Mouse (Mus musculus): Measurements from ENCODE around the gene Errfi1.
A peak's percentile ranks its signal among the peaks of the same experiment; 100 is the strongest.
"Not testable (repeated sequence)": the region's sequence is repeated elsewhere in the genome, so short reads cannot be mapped to it uniquely, and the experiment has no call there.

Errfi1 gene

DNA sequence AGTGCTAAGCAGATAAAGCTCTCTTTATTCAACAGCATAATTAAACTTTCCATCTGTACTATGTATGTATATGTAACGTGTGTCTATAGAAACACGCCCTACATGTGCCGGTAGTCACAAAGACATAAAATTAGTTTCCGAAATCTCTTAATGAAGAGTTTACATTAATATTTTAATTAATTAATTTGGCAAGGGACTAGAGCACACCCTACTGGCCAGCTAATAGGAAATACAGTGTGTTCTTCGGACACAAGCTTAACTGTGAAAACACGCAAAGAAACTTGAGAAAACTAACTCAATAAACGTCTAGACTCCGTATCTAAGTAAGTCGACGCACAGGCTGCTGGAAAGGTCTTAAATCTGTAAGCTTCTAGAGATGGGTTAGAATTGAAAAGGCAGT is 3.8 kb upstream of the Errfi1 start:
- no peak for DNase-seq (ENCODE audit: low spot score in 2 of 2)

DNA sequence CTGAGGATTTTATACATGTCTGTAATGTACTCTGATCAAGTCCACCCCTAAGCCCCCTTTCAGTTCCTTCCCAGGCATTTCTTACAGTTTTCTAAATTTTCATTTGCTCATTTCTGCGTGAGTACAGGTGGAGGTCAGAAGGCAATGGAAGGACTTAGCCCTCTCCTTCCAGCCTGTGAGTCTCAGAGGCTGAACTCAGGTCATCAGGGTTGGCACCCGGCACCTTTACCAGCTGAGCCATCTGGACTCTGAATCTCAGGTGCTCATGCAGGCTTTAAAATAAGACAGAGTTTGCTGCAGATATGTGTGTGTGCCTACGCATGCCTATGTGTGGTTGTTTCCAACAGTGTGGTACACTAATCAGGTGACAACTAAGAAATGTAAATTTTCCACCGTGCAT is 2.8 kb upstream of the Errfi1 start:
- DNase-seq (ENCODE audit: low spot score in 2 of 2), result no peak

DNA sequence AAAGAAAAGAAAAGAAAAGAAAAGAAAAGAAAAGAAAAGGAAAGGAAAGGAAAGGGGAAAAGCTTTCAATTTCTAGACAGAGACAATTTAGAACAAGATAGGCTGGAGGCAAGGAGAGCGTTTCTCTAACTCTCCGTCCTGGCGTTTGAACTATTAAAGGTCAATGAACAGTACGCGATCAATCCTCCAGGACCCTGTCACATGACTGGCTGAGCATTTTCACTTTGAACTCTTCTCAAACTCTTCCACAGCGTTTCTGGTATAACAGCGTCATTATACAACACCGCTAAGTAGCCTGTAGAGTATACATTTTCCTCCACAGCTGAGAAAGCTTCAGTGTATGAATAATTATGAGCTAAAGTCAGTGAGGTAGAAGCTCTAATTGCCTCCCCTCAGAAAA is 1.7 kb upstream of the Errfi1 start:
- DNase-seq (ENCODE audit: low spot score in 2 of 2), result no peak

DNA sequence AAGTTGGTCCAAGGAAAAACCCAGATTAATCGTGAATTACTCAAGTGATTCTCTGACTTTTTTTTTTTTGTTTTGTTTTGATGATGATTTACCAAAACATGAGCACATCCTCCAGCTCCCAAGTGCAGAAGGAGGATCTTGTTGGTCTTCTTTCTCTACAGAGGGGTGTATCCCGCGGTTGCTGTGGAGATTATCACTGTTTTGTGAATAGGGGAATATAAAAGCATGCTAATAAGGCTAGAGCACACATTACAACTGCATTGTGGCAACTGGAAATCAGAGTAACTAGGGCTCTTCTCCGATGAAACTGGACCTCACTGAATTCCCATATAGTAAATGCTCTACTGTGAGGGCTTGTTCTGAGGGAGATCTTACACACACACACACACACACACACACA is 1.2 kb upstream of the Errfi1 start:
- no peak for DNase-seq (ENCODE audit: low spot score in 2 of 2)

DNA sequence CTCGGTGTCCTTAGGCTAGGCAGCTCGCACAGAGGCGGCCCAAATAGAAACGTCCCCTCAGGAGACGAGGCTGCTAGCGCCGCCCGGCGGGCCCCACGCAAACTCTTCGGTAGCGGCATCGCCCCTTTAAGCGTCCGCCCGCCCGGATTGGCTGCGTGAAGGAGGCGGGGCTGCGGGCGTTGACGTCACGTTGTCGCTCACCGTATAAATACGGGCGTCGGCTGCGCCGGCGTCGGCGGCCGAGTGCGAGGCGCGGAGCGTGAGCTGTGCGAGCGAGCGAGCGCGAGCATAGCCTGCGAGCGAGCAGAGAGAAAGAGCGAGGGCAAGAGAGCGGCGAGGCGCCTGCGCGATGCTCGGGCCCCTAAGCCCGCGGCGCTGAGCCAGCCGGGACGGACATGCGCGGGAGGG is 1.1 kb downstream of the Errfi1 start:
- DNase-seq (ENCODE audit: low spot score in 2 of 2), result peak; percentile 80 to 92

DNA sequence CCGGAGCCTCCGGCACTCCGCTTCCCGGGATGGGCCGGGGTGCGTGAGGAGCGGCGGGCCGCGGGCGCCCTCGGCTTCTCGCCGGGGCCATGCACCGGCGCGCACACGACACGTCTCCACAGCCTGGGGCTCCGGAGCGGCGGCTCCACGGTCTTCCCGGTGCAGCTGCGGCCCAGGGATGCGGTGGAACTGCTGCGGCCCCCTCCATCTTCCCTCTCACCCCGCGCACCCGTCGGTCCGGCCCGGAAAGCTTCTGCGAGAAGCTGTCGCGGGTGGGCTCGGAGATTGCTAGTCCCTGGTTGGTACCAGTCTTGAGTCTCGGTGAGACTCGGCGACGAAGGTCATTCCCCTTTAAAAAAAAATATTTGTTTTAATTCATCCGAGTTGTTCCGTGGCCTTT is 1.6 kb downstream of the Errfi1 start:
- DNase-seq (ENCODE audit: low spot score in 2 of 2), result peak in 1 of 2 experiments; percentile 32

DNA sequence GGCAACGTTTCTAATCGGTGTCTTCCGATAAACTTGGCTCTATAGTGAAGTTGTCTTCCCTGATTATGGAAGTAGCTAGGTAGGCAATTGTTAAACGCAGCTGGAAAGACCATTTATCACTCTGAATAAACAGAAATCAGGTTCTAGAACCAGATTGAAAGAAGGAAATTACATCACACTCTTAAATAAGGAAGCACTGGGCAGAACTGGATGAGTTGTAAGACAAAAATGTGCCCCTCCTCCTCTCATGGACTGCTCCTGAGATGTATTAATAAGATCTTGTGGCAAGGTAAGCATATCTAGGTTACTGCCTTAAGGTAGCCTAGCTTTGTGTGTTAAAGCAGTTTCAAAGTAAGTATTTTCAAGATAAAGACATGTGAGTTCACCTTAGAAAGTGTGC is 6.8 kb downstream of the Errfi1 start:
- no peak for DNase-seq (ENCODE audit: low spot score in 2 of 2)

DNA sequence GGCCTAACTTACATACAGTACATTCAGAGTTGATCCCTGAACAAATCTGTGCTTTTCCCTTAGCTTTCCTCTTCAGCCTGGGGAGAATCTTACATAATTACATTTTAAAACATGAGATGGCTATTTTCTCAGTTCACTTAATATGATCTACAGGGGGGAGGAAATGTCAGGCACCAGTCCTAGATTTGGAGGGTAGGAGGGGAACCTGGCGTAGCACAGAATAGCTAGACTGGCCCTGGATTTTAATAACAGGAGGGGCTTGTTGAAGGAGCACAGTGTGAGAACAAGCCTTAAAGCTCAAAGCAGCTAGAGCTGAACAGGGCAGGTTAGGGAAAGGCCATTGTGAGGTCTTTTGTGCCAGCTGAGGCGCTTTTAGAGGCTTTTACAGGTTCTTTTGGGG is 7.4 kb downstream of the Errfi1 start:
- no peak for DNase-seq (ENCODE audit: low spot score in 2 of 2)

DNA sequence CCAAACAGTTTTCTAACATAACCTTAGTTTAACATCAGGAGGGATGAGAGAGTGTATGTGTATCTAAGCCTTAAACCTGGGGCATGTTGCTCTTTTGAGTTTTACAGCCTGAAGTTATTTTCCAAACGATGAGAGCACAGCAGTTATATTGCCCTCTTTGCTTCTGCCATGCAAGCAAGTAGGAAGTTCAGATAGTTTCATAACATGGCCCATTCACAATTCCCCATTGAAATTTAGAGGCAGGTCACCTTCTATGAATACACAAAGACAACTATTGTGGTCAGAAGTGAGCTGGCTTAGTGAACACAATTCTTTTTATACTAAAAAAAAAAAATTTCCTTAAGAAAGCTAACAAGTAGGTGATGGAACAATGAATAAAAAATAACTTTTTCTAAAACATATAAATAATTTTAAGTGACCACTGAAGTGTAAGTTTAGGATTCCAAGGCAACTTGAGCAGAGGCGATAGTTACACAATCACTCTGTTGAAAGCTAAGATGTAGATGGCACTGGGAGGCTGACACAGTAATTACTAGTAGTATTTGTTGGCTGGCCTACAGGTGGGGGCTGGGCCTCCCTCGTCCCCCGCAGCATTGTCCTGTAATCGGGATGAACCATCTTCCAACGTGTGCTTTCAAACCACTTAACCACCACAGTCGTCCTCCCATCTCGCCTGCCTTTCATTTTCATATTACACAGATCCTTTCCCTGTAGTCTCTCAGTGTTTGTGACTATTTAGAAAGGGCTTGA is 9.1 kb downstream of the Errfi1 start:
- DNase-seq (ENCODE audit: low spot score in 2 of 2), result no peak

DNA sequence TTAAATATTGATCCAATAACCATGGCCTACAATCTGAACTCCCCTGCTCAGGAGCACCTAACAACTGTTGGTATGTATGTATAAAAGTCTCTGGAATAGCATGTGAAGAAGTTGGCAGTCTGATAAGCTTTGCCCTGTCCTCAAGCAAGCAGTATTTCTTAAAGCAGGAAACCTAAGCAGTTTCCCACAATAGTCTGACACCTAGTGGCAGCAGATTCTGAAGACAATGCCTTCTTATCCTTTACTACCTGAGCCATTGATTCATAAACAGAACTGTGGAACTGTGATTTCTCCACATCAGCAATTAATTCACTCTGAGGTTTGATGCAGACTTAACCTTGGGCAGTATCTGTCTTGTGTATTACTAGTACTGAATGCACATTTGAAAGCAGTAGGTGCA is 11.7 kb downstream of the Errfi1 start:
- no peak for DNase-seq (ENCODE audit: low spot score in 2 of 2)

DNA sequence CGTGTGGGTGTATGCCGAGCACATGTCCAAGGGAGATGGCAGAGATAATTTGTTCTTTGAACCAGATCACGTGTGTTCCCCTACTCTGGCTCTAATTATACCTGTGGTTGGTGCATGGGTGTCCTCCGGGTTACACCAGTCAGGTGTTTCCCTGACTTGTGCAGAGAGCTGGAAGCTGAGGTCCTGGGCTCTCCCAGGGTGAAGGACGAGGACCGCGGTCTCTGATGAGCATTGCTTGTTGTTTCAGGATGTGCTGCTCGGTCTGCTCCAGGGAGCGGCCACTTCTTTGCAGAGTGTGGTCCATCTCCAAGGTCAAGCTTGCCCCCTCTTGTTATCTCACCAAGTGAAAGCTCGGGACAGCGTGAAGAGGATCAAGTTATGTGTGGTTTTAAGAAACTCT is 12.3 kb downstream of the Errfi1 start:
- no peak for DNase-seq (ENCODE audit: low spot score in 2 of 2)

DNA sequence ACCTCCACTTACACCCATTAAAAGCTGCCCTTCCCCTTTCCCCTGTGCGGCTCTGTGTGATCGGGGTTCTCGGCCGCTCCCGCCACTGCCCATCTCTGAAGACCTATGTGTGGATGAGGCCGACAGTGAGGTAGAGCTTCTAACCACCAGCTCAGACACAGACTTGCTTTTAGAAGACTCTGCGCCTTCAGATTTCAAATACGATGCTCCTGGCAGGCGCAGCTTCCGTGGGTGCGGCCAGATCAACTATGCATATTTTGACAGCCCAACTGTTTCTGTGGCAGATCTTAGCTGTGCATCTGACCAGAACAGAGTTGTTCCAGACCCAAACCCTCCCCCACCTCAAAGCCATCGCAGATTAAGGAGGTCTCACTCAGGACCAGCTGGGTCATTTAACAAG is 12.8 kb downstream of the Errfi1 start:
- DNase-seq (ENCODE audit: low spot score in 2 of 2), result no peak

DNA sequence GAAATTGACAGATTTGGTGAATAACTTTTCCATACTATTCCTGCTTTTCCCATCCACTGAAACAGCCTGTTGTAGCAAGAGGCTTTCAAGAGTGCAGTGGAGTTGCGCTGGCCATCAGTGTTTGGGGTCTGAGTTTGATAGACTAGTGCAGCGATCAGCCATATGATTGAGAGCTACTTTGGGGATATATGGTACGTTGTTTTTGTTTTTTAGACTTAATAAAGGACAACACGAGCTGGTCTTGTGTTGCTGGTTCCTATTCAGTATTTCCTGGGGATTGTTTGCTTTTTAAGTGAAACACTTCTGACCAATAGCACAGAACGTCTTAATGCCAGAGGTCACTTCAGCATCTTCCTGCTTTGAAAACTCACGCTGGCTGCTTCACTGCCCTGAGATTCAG is 14.4 kb downstream of the Errfi1 start:
- no peak for DNase-seq (ENCODE audit: low spot score in 2 of 2)

DNA sequence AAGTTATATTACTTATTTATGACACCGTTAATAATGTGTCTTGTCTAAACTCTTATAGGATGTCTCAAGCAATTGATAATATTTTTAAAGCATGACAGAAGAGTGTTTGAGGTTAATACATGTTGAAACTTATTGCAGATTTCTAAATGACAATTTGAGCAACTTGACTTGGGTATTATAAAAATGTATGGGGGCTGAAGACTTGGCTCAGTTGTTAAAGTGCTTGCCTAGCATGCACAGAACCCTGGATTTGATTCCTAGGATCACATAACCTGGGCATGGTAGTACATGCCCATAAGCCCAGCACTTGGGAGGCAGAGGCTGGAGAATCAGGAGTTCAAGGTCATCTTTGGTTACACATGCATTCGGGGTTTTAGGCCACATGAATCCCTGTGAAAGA is 15.1 kb downstream of the Errfi1 start:
- no peak for DNase-seq (ENCODE audit: low spot score in 2 of 2)

DNA sequence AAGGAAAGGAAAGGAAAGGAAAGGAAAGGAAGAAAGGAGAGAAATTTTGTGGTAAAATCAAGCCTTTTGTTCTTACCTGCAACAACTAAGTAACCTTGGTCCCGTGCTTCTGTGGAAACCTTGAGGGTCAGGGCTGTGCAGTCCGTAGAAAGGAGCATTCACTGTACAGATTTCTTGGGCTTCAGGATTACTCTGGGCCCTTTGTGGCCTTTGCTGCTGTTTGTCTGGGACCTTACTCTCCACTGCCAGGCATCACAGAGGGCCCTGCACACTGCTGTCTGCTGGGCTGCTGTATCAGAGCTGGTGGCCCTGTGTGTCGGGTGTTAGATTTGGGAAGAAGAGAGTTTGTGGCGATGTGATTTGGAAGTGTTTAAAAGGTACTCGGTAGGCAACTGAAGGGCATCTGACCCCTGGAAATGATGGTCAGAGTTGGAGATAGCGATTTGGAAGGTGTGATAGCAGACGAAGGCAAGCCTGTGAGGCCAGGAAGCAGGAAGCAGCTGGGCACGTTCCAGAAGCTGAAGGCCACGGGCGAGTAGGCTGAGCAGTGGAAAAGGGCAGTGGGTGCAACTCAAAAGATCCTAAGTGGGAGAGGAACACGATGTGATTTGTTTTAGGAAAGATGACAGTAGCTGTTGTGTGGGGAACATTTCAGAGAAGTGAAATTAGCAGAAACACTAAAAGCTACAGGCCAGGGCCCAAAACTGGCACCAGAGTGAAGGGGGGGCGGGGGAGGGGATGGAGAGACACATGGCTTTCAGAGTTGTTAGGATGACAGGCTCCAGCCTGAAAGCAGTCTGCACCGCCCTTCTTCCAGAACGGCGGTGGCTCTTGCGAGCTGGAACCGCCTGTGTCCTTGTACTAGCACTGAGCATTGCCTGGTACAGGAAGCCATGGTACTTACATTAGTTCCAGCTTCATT is 15.8 kb downstream of the Errfi1 start:
- no peak for DNase-seq (ENCODE audit: low spot score in 2 of 2)

DNA sequence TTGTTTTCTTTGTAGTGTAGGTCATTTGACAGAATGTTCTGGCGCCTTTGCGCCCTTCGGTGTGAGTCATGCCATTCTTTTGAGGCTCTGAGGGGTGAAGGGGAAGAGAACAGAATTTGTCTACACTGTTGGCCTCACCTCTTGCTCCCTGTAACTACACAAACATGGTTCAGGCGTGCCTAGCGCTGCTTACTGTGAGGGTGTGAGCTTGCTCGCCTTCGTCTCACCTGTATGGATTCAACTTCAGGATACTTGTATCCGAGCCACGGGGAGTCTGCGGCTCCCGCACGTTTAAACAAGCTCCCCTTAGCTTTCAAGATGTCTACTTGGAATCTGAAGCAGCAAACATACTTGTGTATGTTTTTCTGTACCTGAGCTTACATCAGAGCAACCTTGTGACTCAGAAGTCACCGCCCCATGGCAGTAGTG is 17.3 kb downstream of the Errfi1 start:
- DNase-seq (ENCODE audit: low spot score in 2 of 2), result no peak

DNA sequence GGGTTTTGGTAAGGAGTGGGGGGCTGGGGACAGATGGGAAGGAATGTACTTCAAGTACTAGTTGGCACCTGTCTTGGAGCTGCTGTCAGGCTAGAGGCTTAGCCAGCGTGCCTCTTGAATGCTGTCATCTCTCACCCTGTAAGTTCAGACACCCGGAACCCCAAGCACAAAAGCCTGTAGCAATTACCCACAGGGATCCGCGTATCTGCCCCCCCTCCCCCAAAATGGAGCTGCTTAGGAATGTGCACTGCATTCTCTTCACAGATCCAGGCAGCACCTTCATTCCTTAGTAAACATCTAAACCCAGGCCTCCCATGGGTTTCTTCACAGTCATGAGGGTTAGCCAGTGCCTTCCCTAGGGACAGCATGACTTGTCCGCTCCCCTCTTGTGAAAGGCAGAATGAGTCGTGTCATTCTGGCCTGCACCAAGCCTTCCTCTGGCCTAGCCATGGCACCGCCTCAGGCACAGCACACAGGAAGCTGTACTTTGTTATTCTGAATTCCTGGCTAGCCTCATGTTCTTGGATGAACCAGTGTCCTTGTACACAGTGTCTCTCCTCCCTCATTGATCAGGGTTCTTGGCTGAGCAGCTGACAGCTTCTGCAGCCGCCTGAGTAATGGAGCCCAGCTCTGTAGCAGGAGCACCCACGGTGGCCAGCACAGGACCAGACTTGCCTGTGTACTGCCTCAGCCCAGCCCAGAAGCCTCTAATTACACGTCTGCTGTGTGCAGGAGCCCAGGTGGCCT is 17.8 kb downstream of the Errfi1 start:
- no peak for DNase-seq (ENCODE audit: low spot score in 2 of 2)

DNA sequence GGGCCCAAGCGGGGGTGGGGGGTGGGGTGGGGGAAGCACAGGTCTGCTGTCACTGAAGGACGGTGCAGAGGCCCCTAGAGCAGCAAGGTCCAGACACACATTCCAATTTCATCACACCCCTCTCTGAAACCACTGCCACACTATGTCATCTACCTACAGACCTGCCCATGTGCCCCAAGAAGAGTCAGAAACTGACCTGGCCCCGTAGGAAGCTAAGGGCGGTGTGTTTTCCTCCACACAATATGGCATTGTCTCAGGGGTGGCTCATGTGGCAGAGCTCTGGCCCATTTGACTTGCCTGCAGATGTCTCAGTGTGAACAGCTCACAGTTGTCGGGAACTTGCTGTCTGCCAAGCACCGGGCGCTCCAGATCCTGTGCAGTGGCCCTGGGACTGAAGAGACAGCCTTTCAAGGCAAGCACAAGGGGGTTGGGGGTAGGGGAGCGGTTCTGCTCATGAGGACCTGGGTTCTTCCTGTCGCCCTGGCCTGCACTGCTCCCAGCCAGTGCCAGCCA is 18.5 kb downstream of the Errfi1 start:
- DNase-seq (ENCODE audit: low spot score in 2 of 2), result no peak

DNA sequence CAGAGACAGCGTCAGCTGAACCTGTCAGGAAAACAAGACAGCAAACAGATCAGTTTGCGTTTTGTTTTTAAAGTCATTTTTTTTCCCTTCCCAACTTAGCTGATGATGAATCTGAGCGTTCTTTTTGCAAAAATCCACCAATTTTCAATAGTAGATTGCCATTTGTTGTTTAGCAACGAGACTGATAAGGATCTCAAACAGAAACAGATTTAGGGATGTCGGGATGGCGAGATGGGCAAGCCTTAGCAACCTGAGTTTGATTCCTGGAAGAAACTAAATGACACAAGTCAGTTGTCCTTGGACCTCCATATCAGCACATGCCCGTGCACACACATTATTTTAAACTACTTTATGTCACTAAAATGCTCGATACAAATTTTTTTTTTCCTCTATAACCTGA is 19.0 kb downstream of the Errfi1 start:
- DNase-seq (ENCODE audit: low spot score in 2 of 2), result no peak

DNA sequence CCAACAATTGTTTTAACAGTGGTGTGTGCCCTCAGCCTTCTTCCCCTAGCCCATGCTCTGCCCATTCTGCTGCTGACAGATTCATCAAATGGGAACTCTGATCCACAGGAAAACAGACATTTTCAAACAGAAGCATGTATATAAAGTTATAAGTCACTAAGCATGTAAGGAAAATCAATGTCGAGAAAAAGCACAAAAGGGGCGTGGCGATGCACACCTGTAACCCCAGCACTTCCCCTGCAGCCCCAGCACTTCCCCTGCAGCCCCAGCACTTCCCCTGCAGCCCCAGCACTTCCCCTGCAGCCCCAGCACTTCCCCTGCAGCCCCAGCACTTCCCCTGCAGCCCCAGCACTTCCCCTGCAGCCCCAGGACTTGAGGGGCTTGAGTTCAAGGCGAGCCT is 20.7 kb downstream of the Errfi1 start:
- not testable (repeated sequence) for DNase-seq (ENCODE audit: low spot score in 2 of 2)

DNA sequence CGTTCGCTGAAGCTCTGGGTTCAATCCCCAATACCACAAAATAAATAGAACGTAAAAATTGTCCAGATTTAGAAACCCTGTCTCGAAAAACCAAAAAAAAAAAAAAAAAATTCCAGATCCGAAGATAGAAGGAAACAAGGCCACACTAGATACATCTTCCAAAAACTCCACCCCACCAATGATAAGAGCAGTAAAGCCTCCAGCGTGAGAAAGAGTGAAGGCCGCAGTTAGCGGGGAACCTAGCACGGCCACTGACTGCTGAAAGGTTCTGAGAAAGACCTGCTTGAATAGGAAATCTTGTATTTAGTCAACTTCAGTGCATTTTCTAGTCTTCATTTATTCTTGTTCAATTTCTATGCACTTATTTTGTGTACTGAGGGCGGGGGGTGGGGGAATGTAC is 21.7 kb downstream of the Errfi1 start:
- DNase-seq (ENCODE audit: low spot score in 2 of 2), result no peak

DNA sequence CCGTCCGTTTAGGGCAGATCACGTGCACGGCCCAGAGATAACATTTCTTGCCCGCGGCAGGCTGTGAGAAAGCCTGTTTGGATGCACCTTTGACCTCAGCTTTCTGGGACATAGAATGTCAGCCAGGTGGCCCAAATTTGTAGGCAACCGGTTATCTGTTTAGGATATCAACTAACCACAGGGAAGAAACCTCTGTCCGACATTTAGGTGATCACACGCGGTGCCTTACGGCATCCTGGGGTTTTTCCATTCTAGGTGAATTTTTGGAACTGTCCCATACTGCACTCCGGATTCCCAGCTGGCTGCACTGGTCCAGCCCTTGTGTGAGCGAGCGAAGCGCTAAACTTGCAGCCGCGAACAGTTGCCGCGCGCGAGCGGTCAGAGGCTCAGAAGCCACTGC is 25.9 kb downstream of the Errfi1 start:
- DNase-seq (ENCODE audit: low spot score in 2 of 2), result no peak
